Mouse (Mus musculus) kidney, embryonic 16.5 days (tissue): ENCODE measurements around the gene Vmn2r70. TPM values are rescaled to one million over a fixed set of nuclear protein-coding genes. Genes with fewer than 3 reads are reported as not detected.

Source experiments
- ATAC-seq: fragments of 200-750 bp; cut with Nextera tagmentation; 2 replicates; pipeline ENCODE4 v1.8.0; 2017; ENCODE audit warnings: moderate TSS enrichment; ENCODE audit not compliant: low FRiP score, low TSS enrichment
- H3K27ac ChIP-seq: fragments of 300-500 bp; sonication (generic); 2 replicates; pipeline ENCODE4 v1.5.1; 2014; ENCODE audit warnings: low read length
- H3K27me3 ChIP-seq: fragments of 300-500 bp; sonication (generic); 2 replicates; pipeline ENCODE4 v1.6.1; 2014; ENCODE audit warnings: low read length, control low read depth, mixed read lengths; ENCODE audit not compliant: insufficient read depth
- H3K36me3 ChIP-seq: fragments of 300-500 bp; sonication (generic); 2 replicates; pipeline ENCODE4 v1.6.1; 2014; ENCODE audit warnings: low read length, control low read depth, mixed read lengths; ENCODE audit not compliant: insufficient read depth
- H3K4me1 ChIP-seq: fragments of 300-500 bp; sonication (generic); 2 replicates; pipeline ENCODE4 v1.6.1; 2014; ENCODE audit warnings: low read length, control low read depth, mixed read lengths; ENCODE audit not compliant: insufficient read depth
- H3K4me2 ChIP-seq: fragments of 300-500 bp; sonication (generic); replicated peaks from 2 replicates; pipeline ENCODE4 v1.6.1; 2014; ENCODE audit warnings: low read depth, low read length
- H3K4me3 ChIP-seq: fragments of 300-500 bp; sonication (generic); 2 replicates; pipeline ENCODE4 v1.5.1; 2014; ENCODE audit warnings: mild to moderate bottlenecking, low read length
- H3K9ac ChIP-seq: fragments of 300-500 bp; sonication (generic); replicated peaks from 2 replicates; pipeline ENCODE4 v1.6.1; 2014; ENCODE audit warnings: low read length
- H3K9me3 ChIP-seq: fragments of 300-500 bp; sonication (generic); 2 replicates; pipeline ENCODE4 v1.6.1; 2016; ENCODE audit warnings: low read length, control low read depth
- WGBS: fragments of 180-500 bp; shearing (Covaris S2); extraction: QIAGEN DNeasy Blood & Tissue Kit; methylation state at CpG from one replicate; pipeline ENCODE4 v1.1.7; 2014; 5-methylcytosine and 5-hydroxymethylcytosine counted together
- polyA plus RNA-seq: library from polyadenylated mRNA; unstranded; fragments of >200 nt; fragmentation: Nextera tagmentation; extraction: Ambion mirVana; gene quantifications from 2 replicates; pipeline ENCODE4 v1.2.1, GENCODE M21; 2015

Gene Vmn2r70
- not detected in 2 replicates for polyA plus RNA-seq

DNA sequence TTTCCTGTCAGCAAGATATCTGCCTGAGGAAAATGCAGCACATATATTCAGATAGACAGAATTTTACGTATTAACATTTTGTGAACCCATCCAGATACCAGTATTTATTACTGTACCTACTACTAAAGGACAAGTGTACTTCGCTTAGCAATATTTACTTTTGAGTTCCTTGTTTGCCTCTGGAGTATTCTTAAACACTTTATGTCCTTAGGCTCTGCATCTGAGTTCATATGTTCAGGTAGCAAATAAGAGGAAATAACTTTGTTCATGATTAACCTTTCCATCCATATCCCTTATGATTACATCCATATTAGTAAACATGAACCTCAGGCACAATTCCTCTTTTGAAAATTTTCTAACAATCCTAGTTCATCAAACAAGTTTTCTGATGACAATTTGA lies at the start of gene Vmn2r70:
Gene Vmn2r70, minus strand, starts transcription at position 101 of the 400 bp plus-strand sequence.
- H3K36me3 ChIP-seq, result no peaks in the 10 kb centered on the region
- no peak within 1 kb of the TSS for H3K4me3 ChIP-seq
- ATAC-seq, result no peak
- H3K27ac ChIP-seq, result no peak within 1 kb of the TSS
- H3K4me2 ChIP-seq, result no peak within 1 kb of the TSS
- WGBS, result 71% methylated on average over 2 of the region's 2 CpGs
- H3K4me1 ChIP-seq, result no peaks in the 10 kb centered on the region
- no peaks in the 10 kb centered on the region for H3K9me3 ChIP-seq
- no peaks in the 10 kb centered on the region for H3K27me3 ChIP-seq
- H3K9ac ChIP-seq, result no peak within 1 kb of the TSS

DNA sequence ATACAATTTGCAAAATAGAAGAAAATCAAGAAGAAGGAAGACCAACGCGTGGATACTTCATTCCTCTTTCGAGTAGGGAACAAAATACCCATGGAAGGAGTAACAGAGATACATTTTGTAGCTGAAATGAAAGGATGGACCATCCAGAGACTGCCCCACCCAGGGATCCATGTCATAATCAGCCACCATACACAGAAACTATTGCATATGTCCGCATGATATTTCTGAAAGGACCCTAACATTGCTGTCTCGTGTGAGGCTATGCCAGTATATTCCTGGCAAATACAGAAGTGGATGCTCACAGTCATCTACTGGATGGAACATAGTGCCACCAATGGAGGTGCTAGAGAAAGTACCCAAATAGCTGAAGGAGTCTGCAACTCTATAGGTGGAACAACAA lies 6.2 kb downstream of the Vmn2r70 start, which contains the start of gene Vmn2r71:
Gene Vmn2r71, plus strand, starts transcription at position 301 of the 400 bp plus-strand sequence.
- H3K36me3 ChIP-seq, result no peaks in the 10 kb centered on the region
- H3K9me3 ChIP-seq, result no peaks in the 10 kb centered on the region
- no peak within 1 kb of the TSS for H3K4me3 ChIP-seq
- WGBS, result 77% methylated on average over 5 of the region's 5 CpGs
- no peak within 1 kb of the TSS for H3K4me2 ChIP-seq
- no peak for ATAC-seq
- no peaks in the 10 kb centered on the region for H3K27me3 ChIP-seq
- no peak within 1 kb of the TSS for H3K9ac ChIP-seq
- H3K4me1 ChIP-seq, result no peaks in the 10 kb centered on the region
- no peak within 1 kb of the TSS for H3K27ac ChIP-seq

DNA sequence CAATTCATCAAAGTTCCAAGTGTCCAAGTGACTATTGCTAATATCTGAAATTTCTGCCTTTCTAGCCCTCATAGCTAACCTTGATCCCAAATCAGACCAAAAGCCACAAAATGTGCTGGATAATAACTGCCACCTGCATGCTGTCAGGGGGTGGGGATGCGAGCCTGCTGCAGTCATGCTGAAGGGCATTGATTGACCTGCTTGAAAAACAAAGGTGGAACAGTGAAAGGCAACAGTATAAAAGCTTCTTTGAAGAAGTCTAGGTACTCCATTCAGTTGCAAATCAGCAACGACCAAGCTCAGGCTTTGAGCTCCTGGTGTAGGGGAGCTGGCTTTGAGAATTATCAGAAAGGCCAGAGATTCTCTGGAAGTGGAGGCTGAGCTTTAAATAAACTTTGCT lies 25.9 kb downstream of the Vmn2r70 start:
- Histone ChIP-seq H3K9ac (no peak overlapping the region), H3K27ac (no peak overlapping the region), H3K27me3 (no peaks in the 10 kb centered on the region), H3K36me3 (no peaks in the 10 kb centered on the region), H3K4me2 (no peak overlapping the region), H3K4me3 (no peak overlapping the region), H3K9me3 (peaks cover 6% of the 10 kb centered on the region; the same call in 1 of the 2 replicates), H3K4me1 (no peaks in the 10 kb centered on the region)
- ATAC-seq, result no peak
- WGBS, result 63% methylated on average over 2 of the region's 2 CpGs

DNA sequence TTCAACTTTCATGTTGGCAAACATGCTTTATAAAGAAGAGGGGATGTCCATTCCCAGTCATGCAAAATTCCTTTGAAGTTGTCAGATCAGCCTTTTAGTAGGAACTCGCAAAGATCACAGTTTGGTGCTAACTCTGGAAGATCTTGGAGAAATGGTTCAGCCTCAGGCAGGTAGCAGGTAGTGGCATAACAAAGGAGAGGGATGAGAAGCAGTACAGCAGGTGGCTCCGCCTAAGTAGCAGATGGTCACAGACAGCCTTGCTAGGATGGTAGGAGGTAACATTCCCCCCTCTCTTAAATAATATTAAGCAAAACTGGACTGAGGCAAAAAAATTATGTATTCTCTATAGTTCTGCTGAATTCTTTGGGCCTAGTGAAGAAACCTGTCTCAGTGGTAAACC lies 26.9 kb downstream of the Vmn2r70 start:
- no peaks in the 10 kb centered on the region for H3K27me3 ChIP-seq
- no peak overlapping the region for H3K4me2 ChIP-seq
- H3K9ac ChIP-seq, result no peak overlapping the region
- no peak for ATAC-seq
- peaks cover 6% of the 10 kb centered on the region; the same call in 1 of the 2 replicates for H3K9me3 ChIP-seq
- H3K36me3 ChIP-seq, result no peaks in the 10 kb centered on the region
- no peaks in the 10 kb centered on the region for H3K4me1 ChIP-seq
- H3K27ac ChIP-seq, result no peak overlapping the region
- WGBS, result 88% methylated on average over 2 of the region's 2 CpGs
- no peak overlapping the region for H3K4me3 ChIP-seq

Other genes starting within 250 kb of the Vmn2r70 start
- gene Vmn2r69, start 153.3 kb downstream of the Vmn2r70 start, polyA plus RNA-seq, result not detected in 2 replicates
- not detected in 2 replicates for gene Vmn2r71, start 6.1 kb downstream of the Vmn2r70 start, polyA plus RNA-seq
- gene Vmn2r72, start 185.9 kb upstream of the Vmn2r70 start, polyA plus RNA-seq, result not detected in 2 replicates